Mouse (Mus musculus): Measurements from ENCODE around the gene Csrp1. TPM values are rescaled to one million over a fixed set of nuclear protein-coding genes. Genes with fewer than 3 reads are reported as not detected.

The Csrp1 gene
- total RNA-seq, 2 experiments from 2014 or later = 107 to 117 TPM

DNA sequence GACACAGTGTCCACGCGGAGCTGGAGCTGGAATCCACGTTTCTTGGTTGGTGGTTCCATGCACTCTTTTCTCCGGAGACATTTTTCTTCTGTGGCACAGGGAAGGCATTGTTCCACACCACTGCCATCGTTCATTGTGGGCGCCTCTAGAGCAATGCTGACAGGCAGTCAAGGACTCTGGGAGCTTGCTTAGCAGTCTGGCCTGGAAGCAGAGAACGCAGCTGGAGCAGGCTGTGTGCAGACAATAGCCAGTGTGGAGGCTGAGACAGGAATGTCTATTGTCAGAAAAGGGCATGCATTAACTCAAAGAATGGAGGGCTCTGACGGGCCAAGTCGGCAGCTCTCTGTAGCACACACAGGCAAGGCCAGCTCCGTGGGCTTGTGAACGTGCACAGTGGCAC lies 25.7 kb upstream of the Csrp1 start:
- intact Hi-C loops (cut with DNase I) = loop anchor here (10.0 kb wide), 1 partner anchor 539 kb away; no protein-coding TSS in a partner anchor
- DNase-seq = no peak

DNA sequence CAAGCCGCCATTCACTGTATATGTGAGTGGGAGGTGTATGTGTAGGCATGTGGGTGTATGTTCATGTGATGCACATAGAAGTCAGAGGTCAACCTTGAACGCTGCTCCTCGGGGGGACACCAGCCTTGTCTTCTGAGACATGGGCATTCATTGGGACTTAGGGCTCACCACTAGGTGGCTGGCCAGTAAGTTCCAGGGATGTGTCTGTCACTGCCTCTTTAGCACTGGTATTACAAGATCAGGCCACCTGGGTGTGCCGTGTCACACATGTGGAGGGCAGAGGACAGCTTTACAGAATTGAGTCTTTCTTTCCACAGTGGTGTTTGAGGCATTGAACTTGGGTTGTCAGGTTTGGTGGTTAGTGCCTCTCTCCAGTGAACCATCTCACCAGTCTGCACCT lies 22.4 kb upstream of the Csrp1 start:
- DNase-seq = no peak
- intact Hi-C loops (cut with DNase I) = loop anchor here (10.0 kb wide), 1 partner anchor 543 kb away; no protein-coding TSS in a partner anchor

DNA sequence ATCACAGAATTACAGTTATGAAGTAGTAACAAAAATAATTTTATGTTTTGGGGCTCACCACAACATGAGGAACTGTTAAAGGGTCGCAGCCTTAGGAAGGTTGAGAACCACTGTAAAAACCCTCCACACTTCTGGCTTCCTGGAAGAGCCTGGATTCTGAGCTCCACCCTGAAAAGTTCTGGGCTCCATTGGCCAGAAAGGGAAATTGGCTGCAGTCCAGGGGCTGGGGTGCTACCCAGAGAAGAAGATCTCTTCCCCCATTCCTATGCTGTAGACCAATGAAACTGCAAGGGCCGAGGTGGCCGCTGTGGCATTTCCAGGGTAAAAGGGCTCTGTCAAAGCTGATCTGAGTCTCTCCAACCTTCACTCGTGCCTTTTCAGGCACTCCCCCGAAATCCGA lies 21.8 kb upstream of the Csrp1 start:
- intact Hi-C loops (cut with DNase I) = loop anchor here (10.0 kb wide), 1 partner anchor 543 kb away; no protein-coding TSS in a partner anchor
- no peak for DNase-seq

DNA sequence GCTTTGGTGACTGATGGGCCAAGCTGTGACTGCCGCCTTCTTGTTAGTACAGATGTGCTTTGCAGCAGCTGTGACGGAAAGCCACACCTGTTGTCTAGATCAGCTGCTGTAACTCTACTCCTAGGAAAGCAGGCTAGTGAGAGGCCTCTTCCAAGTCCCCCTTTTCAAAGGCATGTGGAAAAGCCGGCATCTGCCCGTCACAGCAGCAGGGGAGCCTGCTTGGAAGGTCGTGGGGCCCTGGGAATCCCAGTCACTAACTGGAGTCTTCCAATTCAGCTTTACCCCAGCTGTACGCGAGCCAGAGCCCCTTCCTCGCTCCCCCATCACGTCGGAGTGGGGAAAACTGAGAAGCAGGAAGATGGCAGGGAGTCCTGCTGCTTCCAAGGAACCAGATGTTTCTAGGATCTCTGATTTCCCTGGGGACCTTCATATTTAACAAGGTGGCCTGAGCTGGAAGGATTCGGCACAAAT lies 21.4 kb upstream of the Csrp1 start:
- DNase-seq = no peak
- intact Hi-C loops (cut with DNase I) = loop anchor here (10.0 kb wide), 1 partner anchor 544 kb away; no protein-coding TSS in a partner anchor

DNA sequence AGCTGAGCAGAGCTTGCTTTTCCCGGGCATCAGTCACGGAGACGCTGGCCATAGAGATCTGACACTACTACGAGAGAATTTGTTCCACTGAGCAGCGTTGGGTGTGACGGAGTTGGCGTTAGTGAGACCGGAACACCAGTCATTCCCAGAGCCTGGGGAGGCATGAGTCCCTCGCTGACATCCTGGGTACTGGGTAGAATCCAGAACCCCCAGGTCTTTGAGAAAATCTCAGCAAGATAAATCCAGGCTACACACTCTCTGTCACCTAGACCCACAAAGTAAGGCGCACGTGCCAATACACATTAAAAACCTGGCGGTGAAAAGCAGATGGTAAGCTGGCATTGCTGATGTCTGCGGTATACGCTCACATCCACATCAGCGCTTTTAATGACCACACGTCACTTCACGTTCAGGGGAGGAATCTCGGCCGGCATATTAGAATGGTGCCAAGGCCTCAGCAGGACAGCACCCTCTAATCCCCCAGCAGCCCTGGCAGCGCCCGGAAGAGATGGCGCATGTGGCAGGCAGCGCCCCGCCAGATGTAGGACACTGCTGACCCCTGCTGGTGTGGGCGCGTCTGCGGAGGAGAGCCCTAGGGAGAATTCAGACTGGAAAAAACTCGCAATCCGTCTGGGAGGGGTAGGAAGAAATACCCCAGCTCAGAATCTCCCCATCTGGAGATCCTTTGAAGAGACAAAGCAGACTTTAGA lies 20.7 kb upstream of the Csrp1 start:
- intact Hi-C loops (cut with DNase I) = loop anchor here (1.0 to 10.0 kb wide), 3 partner anchors 29 to 544 kb away; no protein-coding TSS in a partner anchor
- peak; percentile 86 to 88 for DNase-seq

DNA sequence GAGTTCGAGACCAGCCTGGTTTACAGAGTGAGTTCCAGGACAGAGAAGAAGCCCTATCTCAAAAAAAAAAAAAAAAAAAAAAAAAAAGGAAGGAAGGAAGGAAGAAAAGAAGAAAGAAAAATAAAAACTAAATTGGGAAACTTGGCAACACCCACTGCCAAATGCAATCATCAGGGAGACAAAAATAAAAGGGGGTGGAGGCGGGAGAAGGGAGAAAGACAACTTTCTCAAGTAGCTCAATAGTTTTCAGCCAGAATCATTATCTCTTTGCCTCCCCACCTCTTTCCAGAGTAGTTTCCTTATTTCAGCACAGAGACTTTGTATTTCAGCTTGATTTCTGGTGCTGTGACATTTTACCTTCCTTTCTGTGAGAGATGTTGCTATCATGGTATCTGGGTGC lies 20.0 kb upstream of the Csrp1 start:
- intact Hi-C loops (cut with DNase I) = loop anchor here (1.0 to 10.0 kb wide), 4 partner anchors 30 to 545 kb away; no protein-coding TSS in a partner anchor

DNA sequence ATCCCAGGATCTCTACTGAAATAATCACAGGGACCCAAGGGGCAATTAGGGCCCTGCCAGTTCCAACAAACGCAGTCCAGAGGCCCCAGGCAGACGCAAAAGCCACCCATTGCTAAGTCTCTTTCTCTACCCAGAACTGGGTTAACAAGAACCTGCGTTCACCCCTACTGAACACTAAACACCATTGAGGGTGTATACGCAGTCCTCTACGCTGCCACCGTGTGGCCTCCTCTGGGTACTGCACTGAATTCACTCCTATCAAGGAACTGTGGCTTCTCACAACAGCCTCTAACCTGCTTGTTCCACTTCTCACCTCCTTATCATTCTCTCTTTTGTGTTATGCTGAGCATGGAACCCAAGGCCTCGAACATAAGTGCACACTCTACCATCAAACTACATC lies 19.3 kb upstream of the Csrp1 start:
- peak; percentile 83 to 88 for DNase-seq
- intact Hi-C loops (cut with DNase I) = loop anchor here (1.0 kb wide), 1 partner anchor 239 kb away; no protein-coding TSS in a partner anchor

More for the DNA sequence above, 20.0 kb upstream of the Csrp1 start:
- no peak for DNase-seq

DNA sequence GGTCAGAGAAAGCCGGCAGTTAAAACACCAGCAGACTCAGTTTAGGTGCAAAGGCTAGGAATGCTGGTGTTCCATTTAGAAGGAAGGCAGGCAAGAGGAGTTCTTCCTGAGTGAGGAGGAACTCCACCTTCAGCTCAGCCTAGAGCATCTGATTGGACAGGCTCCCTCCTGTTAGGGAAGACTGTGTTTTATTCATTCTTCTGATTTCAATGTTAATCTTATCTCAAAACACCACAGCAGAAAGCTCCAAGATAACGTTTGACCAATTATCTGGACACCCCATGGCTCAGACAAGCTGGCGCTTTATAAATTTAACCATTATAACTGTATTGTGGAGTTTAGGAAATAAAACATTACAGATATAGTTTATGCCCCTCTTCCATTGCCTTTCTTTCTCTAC lies 18.5 kb upstream of the Csrp1 start:
- intact Hi-C loops (cut with DNase I) = no loop called here
- DNase-seq = no peak

DNA sequence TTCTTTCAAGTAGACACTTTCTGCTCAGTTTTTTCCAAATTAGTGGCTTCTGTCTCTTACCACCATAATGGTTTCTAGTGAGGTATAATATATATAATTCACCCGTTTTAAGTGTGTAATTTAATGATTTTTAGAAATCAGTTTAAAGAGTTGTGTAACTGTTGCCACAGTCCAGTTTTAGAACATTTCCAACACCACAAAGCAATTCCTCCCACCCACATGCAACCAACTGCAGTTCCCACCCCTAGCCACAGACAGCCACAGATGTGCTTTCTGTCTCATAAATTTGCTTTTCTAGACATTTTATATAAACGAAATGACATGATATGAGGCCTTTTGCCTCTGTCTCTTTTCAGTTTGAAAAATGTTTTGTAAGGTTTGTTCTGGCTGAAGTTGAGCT lies 17.1 kb upstream of the Csrp1 start:
- intact Hi-C loops (cut with DNase I) = no loop called here
- no peak for DNase-seq

DNA sequence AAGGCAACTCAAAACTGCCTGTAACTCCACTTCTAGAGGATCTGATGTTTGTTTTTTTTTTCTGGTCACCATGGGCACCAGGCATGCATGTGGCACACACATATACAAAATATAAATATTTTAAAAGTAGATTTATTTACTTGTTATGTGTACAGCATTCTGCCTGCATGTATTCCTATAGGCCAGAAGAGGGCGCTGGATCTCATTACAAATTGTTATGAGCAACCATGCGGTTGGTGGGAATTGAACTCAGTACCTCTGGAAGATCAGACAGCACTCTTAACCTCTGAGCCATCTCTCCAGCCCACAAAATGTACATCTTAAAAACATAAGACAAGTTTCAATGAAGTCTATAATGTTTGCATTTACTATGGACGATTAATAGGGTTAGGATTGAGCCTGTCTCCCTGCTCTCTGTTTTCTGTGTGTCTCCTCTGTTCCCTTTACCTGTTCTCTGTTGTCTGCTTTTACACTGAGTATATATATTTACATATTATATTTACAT lies 15.5 kb upstream of the Csrp1 start:
- intact Hi-C loops (cut with DNase I) = no loop called here
- DNase-seq = no peak

DNA sequence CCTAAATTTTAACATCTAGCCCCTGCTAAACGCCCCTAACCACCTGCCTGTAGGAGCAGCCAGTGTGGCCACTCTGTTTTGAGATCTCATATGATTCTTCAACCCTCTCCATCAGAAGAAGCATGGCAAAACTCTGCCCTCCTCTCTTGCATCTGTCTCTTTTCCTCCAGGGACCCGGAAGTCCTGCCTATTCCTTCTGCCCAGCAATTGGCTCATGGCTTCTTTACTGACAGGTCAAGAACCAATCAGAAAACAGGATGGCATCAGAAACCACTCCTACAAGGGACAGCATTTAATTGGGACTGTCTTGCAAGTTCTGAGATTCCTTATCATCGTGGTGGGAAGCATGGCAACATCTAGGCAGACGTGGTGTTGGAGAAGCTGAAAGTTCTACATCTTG lies 11.5 kb upstream of the Csrp1 start:
- intact Hi-C loops (cut with DNase I) = no loop called here
- DNase-seq = no peak

DNA sequence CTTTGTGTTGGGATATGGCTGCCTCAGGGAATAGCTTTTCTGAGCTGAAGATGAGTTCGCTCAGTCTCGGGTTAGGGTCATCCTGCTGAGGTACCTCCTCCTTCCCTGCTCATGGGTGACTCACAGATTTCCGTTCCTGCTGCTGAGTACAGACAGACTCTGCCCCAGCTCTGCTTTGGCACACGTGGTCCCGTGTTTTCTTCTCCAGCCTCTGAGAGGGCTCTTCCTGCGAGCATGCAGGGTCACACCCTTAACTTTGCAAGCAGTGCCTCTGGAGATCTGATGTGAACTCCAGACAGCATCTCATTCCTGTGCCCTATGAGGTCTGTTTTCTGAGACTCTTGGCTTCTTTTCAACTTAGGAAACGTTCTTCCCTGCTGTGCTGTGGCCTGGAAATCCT lies 8.7 kb upstream of the Csrp1 start:
- peak; percentile 24 to 29 for DNase-seq
- intact Hi-C loops (cut with DNase I) = no loop called here

DNA sequence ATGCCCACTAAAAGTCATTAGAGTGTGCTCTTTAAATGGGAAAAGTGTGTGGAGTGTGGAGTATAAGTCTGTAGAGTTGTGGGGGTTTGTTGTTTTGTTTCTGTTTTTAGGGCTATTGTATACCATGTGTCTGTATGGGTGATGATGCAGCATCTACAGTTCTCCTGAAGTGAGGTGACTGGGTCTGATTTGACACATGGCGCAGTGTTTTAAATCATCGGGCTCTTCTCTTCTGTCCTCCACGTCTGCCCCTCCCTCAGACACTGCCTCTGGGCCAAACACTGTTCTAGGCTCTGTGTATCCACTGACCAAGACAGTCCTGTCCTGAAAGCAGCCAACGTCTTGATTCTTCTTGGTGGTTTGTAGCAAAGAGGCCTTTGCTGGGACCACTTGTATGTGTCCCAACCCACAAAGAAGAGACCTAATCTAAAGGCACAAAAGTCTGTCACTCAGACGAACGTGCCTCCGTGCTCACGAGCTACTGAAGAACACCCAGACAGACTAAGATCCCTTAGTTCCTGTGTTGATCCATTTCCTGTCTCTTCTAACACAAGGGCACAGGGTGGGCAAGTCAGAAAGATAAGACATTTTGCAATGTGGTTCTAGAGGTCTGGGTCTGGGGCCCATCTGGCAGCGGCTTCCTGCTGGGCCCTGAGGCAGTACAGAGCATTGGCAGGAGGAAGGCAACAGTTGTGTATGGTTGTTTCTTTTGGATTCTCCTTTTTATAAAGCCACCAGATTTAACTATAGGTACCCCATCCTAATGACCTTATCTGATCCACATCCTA lies 5.6 kb upstream of the Csrp1 start:
- intact Hi-C loops (cut with DNase I) = no loop called here
- DNase-seq = no peak

DNA sequence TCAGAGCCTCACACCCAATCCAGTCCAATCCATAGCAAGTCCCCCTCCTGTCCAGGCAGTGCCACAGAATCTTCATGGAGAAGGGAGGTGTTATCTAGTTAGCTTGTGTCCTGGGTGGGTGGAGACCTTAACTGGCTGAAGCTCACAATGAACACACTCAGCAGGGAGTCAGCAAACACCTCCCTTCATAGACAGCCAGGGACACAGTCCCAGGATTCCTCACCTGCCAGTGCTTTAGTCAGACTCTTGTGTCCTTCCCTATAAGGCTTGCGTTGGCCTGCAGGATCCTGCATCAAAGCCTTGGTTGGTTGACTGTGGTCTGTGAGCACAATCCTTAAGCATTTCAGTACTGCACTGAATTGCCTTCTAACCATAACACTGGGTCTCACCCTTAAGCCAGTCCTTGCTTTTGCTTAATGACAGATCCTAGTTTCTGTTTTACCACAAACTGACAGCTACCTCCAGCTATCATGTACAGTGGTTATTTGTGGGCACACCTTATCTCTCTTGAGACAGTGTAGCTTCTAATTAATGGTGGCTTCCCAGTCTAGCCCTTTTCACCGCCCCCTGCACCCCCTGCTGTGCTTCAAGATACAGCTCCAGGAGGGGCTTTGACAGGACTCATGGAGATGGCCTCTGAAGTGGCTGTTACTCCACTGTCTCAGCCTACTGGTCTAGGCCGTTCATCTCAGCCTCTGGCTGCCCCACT lies 4.8 kb upstream of the Csrp1 start:
- intact Hi-C loops (cut with DNase I) = loop anchor here (5.0 kb wide), 1 partner anchor 112 kb away; no protein-coding TSS in a partner anchor
- DNase-seq = no peak

DNA sequence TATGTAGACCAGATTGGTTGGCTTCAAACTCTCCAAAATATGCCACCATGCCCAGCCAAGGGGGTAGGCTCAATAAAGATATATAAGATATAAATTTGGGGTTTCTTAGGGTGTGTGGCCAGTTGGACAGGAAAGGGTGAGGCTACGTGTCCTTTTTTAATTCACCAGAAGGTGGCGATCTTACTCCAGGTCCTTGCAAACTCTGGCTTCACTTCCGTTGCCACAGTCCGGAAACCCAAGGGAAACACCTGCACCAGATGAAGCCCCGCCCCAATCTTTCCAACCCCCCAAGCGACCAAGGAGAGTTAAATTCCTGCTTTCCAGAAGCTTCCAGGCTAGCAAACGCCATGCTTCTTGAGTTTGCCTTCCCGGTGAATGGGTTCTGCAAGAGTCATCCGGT lies 375 bp upstream of the Csrp1 start:
- intact Hi-C loops (cut with DNase I) = loop anchor here (1.0 to 5.0 kb wide), 3 partner anchors 34 to 108 kb away; no protein-coding TSS in a partner anchor

DNA sequence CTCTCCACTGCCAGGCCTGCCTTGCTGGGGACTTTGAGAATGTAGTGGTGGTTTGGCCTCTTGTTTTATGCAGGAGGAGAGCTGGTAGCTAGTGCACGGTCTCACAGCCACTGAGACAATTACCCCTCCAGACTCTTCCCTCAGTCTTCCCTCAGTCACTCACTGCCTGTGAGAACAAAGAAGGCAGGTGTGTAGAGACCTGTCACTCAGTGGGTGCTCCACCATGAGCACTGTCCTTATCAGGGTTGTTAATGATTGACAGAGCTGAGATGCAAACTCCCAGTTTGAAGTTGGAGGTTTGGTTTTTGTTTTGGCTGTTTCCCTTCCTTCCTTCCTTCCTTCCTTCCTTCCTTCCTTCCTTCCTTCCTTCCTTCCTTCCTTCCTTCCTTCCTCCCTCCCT lies 3.2 kb downstream of the Csrp1 start:
- intact Hi-C loops (cut with DNase I) = no loop called here
- DNase-seq = no peak

More for the DNA sequence above, 375 bp upstream of the Csrp1 start:
- DNase-seq = peak; percentile 84 to 91

DNA sequence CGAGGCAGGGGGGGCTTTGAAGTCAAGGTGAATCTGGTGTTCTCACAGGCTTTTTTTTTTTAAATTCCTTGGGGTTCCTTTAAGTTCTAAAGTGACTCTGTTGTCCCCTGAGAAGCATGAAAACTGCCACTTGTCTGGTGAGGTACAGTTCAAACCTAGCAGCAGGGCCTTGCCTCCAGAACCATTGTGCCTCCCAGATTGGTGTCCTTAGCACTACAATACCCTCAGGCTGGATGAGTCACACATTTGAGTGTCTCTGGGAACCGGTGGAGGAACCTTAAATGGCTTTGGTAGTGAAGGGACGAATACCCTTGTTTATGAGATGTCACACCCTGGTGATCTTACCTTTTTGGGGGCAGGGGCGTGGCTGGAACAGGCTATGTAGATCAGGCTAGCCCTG lies 4.3 kb downstream of the Csrp1 start:
- intact Hi-C loops (cut with DNase I) = no loop called here
- DNase-seq = no peak

DNA sequence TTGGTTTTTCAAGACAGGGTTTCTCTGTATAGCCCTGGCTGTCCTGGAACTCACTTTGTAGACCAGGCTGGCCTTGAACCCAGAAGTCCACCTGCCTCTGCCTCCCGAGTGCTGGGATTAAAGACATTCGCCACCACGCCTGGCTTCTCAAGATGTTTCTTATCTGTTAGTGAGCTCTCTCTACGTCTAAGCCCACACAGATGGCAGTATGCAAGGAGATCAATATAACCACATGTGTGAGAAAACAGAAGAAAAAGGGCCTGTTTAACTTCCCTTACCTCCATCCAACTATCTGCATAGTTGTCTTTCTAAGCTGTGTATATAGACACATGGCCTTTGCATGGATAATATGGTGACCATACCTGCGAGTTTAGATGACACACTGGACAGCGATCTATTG lies 5.5 kb downstream of the Csrp1 start:
- DNase-seq = no peak
- intact Hi-C loops (cut with DNase I) = no loop called here

DNA sequence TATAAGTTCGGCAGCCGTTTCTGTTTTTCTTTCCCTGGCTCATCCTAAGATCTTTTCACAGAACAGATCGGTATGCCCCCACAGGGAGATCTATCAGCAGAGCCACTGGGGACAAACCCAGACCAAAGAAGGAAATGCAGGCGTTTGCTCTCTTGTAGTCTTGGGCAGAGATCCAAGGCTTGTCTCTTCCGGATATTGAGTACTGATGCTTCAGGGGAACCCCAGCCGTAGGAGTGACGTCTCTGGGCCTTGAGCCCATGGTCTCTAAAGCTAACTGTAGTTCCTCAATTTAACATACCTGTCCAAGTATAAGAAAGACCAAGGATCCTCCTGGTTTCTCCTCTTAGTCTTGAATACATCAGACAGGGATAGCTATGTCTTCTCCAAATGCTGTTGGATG lies 6.1 kb downstream of the Csrp1 start:
- intact Hi-C loops (cut with DNase I) = no loop called here
- DNase-seq = peak; percentile 64 to 68

DNA sequence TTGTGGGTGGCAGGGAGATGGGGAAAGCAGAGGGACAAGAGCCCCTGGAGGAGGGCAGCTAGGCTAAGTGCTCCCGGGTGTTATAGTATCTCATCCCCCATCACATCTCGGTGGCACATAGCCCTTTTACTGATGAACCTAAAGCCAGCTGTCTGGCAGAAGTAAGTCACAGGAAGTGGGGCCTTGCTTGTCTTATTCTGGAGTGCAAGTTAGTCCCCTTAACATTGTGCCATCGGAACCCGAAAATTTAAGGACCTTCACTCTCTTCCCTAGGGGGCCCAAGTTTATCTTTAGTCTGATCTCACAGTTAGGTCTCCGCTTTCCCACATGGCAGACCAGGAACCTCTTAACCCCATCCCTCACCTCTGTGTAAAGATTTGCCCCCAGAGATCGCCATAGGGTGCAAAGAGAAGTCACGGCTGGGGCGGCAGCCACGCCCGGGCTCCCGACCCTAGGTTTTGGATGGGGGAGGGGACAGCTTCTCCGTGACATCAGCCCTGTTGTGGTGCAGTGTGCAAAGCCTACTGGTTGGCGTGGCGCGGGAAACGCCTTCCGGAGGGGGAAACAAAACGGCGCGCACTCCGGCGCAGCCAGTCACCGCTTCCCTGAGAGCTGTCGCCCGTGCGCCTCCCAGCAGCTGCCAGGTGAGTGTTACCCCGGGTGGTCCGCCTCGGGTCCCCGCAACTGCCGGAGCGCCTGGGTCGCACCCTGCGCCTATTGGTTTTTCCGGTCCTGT lies 8.9 kb downstream of the Csrp1 start:
- peak; percentile 93 to 94 for DNase-seq
- intact Hi-C loops (cut with DNase I) = no loop called here
